Mouse (Mus musculus): ENCODE measurements around the gene Ifi35.
"Not testable (repeated sequence)": the region's sequence is repeated elsewhere in the genome, so short reads cannot be mapped to it uniquely, and the experiment has no call there.

The Ifi35 gene

DNA sequence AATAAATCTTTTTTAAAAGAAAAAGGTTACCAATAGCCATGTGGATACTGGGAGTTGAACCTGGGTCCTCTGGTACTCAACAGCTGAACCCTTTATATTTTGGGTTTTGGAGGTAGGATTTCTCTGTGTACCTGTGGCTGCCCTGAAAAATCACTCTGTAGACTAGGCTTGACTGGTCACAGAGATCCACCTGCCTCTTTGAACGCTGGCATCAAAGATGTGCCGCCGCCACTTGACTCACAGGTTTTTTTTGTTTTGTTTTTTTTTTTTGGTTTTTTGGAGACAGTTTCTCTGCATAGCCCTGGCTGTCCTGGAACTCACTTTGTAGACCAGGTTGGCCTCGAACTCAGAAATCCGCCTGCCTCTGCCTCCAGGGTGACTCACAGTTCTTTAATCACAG is 421 bp upstream of the Ifi35 start:
- DNase-seq (ENCODE audit: inconsistent ontology term), result no peak

- DNase-seq (ENCODE audit: inconsistent ontology term), result no peak
Observed at GRCm38 (mm10) chr11:101448899-101449298, 692 bp downstream of the Ifi35 start.

DNA sequence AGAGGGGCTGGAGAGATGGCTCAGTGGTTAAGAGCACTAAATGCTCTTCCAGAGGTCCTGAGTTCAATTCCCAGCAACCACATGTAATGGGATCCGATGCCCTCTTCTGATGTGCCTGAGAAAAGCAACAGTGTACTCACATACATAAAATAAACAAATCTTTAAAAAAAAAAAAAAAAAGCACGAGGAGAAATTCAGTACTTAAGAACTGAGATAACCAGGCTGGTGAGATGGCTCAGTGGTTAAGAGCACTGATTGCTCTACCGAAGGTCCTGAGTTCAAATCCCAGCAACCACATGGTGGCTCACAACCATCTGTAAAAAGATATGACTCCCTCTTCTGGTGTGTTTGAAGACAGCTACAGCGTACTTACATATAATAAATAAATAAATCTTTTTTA is 1.4 kb downstream of the Ifi35 start:
- DNase-seq (ENCODE audit: inconsistent ontology term), result not testable (repeated sequence)

GRCm38 (mm10) chr11:101450394-101450793 is 2.2 kb downstream of the Ifi35 start:
- no peak for DNase-seq (ENCODE audit: inconsistent ontology term)

- DNase-seq (ENCODE audit: inconsistent ontology term), result no peak
Observed at GRCm38 (mm10) chr11:101451536-101451935, 3.3 kb downstream of the Ifi35 start.

- DNase-seq (ENCODE audit: inconsistent ontology term), result no peak
Observed at GRCm38 (mm10) chr11:101452093-101452774, 4.0 kb downstream of the Ifi35 start.

- DNase-seq (ENCODE audit: inconsistent ontology term), result peak; percentile 83
Observed at GRCm38 (mm10) chr11:101454702-101455101, 6.5 kb downstream of the Ifi35 start.

DNA sequence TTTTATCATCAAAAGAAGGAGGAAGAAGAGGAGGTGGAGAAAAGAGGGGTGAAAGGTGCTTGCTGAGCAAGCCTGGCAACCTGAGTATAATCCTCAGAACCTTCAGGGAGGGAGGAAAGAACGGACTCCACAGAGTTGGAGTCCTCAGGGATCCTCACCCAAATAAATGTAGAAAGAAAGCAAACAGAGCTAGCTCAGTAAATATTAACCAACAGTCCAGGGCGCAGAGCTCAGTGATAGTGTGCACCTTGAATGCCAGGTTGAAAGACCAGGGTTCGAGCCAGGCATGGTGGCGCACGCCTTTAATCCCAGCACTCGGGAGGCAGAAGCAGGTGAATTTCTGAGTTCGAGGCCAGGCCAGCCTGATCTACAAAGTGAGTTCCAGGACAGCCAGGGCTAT is 7.4 kb downstream of the Ifi35 start:
- no peak for DNase-seq (ENCODE audit: inconsistent ontology term)

DNA sequence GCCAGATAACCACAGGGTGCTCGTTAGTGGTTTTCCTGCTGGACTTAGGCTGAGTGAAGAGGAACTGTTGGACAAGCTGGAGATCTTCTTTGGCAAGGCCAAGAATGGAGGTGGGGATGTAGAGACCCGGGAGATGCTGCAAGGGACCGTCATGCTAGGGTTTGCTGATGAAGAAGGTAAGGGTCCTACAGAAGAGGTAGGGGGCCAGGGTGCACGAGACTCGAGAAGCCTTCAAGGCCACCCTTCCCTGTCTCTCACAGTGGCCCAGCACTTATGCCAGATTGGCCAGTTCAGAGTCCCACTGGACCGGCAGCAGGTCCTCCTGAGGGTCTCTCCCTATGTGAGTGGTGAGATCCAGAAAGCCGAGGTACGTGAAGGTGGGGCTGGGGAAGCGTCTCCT is 9.4 kb downstream of the Ifi35 start:
- no peak for DNase-seq (ENCODE audit: inconsistent ontology term)

DNA sequence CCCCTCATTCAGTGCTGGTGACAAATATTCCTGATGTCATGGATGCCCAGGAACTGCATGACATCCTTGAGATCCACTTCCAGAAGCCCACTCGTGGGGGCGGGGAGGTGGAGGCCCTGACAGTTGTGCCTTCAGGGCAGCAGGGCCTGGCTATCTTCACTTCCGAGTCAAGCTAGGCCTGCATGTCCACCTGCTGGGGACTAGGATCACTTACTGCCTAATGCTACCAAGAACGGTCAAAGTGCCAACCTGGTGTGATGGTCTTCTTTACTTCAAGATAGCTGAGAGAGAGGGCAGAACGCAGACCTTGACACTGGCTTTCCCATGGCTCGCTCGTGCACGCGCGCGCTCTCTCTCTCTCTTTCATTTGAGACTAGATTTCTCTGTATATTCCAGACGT is 10.0 kb downstream of the Ifi35 start:
- DNase-seq (ENCODE audit: inconsistent ontology term), result no peak

GRCm38 (mm10) chr11:101459716-101460115 is 11.5 kb downstream of the Ifi35 start:
- no peak for DNase-seq (ENCODE audit: inconsistent ontology term)

- DNase-seq (ENCODE audit: inconsistent ontology term), result no peak
Observed at GRCm38 (mm10) chr11:101460321-101460720, 12.1 kb downstream of the Ifi35 start.

DNA sequence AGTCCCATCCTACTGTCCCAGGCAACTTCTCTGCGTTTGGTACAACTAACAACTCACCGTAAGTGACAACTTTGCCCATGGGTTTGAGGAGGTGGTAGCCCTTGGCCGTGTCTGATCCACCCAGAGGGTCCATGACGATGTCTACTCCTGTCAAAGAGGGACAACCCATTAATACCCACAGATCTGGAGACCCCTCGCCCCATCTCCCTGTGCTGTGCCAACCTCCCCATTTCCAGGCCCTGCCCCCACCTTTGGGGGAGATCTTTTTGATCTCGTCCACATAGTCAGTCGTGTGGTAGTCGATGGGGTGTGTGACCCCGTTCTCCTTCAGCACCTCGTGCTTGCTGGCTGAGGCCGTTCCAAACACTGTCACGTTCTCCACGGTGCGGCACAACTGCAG is 13.9 kb downstream of the Ifi35 start:
- no peak for DNase-seq (ENCODE audit: inconsistent ontology term)

DNA sequence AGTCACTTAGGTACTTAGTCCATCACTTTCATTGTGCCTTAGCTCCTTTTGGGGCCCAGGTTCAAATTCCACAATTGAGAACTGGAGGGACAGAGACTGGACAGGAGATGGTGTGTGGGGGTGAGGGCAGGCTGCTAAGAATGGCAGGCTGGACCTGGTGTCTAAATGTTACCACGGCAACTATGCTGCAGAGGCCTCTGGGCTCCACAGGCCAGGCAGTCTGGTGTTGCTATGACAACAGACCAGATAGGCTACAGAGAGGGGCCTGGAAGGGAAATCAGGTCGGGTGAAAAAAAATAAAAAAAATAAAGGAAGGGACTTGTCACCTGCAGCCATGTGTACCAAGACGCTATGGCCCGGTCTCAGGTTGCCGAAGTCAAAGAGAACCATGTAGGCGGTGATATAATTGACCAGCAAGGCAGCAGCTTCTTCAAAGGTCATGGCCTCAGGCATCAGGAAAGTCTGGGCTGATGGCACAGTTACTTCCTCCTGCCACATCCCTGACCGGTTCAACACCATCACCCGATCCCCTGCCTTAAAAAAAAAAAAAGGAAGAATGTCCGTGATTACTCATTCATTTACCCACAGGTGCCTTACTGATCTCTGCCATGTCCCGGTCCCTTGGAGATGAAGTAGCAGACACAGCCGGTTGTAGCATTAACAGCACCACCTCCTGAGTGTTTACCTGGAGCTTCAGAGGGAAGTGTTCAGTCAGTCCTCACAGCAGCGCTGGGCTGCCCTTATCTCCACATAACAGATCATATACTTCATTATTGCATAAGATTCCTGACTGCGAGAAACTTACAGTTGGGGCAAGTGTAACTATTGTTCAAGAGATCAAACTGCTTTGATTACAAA is 14.6 kb downstream of the Ifi35 start:
- DNase-seq (ENCODE audit: inconsistent ontology term), result no peak

DNA sequence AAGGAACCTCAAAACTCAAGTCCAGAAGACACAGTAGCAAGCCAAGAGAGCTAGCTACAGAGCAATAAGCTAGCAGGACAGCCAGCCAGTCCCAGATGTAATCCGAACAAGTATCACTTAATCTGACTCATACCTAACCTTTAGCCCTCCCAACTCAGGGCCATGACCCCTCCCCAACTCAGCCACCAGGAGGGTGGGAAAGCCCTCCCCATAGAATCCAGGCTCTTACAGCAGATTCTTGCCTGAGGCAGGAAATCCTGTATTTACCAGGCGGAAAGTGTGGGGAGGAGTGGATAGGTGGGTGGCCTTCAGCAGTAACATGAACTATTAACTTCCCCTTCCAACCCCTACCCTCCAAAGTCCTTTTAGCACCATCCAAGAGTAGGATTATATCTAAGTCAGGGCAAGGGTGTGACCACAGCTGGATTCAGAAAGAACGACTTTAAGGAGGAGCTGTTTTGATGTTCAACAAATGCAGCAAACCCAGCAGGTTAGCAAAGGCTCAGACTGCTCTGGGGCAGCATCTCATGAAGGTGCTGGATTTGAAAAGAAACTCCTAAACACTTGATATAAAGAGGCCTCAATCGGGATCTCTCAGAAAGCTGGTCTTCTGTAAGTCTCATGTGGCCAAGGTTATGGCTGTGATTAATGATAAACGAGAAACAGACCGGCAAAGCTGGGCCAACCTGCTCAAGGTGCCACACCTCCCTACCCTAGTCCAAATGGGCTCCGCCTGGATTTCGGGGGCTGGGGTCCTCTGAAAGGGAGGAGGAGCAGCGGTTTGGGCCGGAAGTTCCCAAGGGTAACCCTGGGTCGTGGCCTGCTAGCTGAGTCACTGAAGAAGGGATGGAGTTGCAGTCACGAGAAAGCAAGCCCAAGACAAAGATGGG is 16.2 kb downstream of the Ifi35 start, which contains the start of gene Rnd2:
Gene Rnd2 (plus strand): TSS at position 789 of the 890 bp plus-strand sequence.
- no peak for DNase-seq (ENCODE audit: inconsistent ontology term)

- DNase-seq (ENCODE audit: inconsistent ontology term), result peak; percentile 86
Observed at GRCm38 (mm10) chr11:101465101-101465868, 17.1 kb downstream of the Ifi35 start.

DNA sequence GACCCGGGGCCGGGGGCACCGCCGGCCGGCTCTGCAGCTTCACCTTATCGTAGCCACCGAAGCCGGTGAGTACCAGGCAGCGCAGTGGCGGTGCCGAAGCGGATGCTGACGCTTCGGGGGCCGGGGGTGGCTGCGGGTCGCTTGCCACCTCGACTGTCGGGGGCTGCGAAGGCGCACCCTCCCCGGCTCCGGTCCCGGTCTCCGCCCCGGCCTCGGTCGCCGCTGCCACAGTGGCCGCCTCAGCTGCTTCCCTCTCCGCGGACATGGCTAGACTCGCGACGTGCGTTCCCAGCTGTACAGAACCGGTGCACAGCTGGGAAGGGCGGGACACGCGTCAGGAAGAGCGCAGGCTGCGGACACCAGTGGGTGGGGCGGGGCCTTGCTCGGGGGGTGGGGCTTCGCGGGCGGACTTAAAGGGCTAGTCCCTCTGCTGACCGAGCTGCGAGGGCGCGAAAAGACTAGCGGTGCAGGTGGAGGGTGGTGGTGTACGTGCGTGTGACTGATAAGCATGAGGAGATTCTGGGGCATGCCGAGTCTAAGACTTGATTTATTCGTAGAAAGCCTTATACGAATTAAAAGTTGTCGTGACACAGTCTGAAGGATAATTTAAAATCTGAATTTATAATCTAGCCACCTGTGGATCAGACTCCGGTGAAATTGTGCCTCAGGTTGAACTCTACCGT is 17.8 kb downstream of the Ifi35 start, which contains the start of gene Vat1:
Gene Vat1 (minus strand): TSS at position 362 of the 683 bp plus-strand sequence.
- peak; percentile 83 for DNase-seq (ENCODE audit: inconsistent ontology term)

- DNase-seq (ENCODE audit: inconsistent ontology term), result not testable (repeated sequence)
Observed at GRCm38 (mm10) chr11:101466552-101466950, 18.3 kb downstream of the Ifi35 start.

DNA sequence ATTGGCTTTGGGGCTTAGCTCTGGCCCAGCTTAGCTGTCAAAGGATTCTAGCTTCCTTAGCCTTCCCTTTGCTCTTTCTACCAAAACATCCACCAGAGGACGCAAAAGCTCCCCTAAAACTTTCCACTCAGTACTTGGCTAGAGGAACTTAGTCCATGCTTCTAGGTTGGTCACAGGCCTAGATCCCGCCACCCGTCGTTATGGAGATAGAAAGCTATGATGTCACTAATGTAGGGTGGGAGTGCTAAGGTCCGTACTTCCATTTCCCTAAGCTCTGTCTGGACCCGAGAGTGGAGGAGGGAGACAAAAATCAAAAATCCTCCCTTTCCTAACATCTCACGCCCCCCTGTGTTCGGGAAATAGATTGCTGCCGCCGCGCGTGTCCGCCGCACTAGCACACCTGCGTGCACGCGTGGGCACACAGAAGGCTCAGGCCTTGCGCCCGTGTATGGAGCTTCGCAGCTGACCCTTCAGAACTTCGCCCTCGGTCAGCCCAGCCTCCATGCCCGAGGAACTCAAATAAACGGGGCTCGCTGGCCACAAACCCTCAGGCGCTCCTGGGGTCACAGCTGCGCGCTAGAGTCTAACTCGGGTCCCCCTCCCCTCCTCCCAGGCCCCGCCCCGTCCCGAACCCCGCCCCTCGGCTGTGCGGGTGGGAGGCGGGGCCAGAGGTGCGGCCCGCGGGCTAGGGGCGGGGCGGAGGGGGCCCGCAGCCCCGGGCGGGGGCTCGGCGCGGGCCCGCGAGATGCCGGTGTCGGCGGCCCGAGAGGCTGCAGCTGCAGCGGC is 19.5 kb downstream of the Ifi35 start:
- DNase-seq (ENCODE audit: inconsistent ontology term), result peak; percentile 92

DNA sequence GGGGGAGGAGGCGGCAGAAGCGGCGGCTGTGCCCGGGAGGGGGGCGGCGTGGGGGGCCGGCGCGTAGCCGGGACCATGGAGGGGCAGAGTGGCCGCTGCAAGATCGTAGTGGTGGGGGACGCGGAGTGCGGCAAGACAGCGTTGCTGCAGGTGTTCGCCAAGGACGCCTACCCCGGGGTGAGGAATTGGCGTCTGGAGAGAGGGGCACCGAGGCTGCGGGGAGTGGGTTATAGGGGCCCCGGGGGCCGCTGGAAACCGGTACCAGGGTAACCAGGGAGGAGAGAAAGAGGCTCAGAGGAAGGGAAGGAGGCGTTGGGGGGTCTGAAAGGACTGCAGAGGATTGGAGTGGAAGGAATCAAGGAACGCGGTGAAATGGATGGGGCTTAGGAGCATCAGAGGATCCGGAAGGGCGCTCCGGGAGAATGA is 20.1 kb downstream of the Ifi35 start:
- DNase-seq (ENCODE audit: inconsistent ontology term), result no peak
